Mouse (Mus musculus) heart, postnatal 4 days (tissue): Measurements from ENCODE around the gene Olfr1120. TPM values are rescaled to one million over a fixed set of nuclear protein-coding genes. Genes with fewer than 3 reads are reported as not detected.
"Not testable (repeated sequence)": the region's sequence is repeated elsewhere in the genome, so short reads cannot be mapped to it uniquely, and the experiment has no call there.

Source experiments
- DNase-seq: peaks from one replicate; pipeline ENCODE4 v3.0.0; 2021
- total RNA-seq, 2 experiments: library from RNA; stranded (reverse); gene quantifications; 2 replicates each; pipeline ENCODE4 v1.2.3; 2021

Gene Olfr1120
- not detected for total RNA-seq

GRCm38 (mm10) chr2:87354515-87354914 is at the start of gene Olfr1120:
Gene Olfr1120, plus strand, starts transcription at chr2:87354815.
- no peak for DNase-seq

GRCm38 (mm10) chr2:87307281-87307680 is 47.3 kb upstream of the Olfr1120 start, which contains the start of gene Olfr1118:
Gene Olfr1118, plus strand, starts transcription at chr2:87307581.
- no peak for DNase-seq

- not testable (repeated sequence) for DNase-seq
Measured at GRCm38 (mm10) chr2:87360121-87360520, 5.5 kb downstream of the Olfr1120 start.

GRCm38 (mm10) chr2:87369595-87369994 is 15.0 kb downstream of the Olfr1120 start, which contains the start of gene Olfr1121:
Gene Olfr1121, plus strand, starts transcription at chr2:87369895.
- DNase-seq: no peak

GRCm38 (mm10) chr2:87371726-87372125 is 17.1 kb downstream of the Olfr1120 start:
- no peak for DNase-seq

- DNase-seq: no peak
Measured at GRCm38 (mm10) chr2:87383935-87384334, 29.3 kb downstream of the Olfr1120 start.

GRCm38 (mm10) chr2:87385549-87385948 is 30.9 kb downstream of the Olfr1120 start, which contains the start of gene Olfr1122:
Gene Olfr1122, plus strand, starts transcription at chr2:87385849.
- no peak for DNase-seq

- DNase-seq: not testable (repeated sequence)
Measured at GRCm38 (mm10) chr2:87393605-87394004, 39.0 kb downstream of the Olfr1120 start.

- not testable (repeated sequence) for DNase-seq
Measured at GRCm38 (mm10) chr2:87394686-87395085, 40.1 kb downstream of the Olfr1120 start.

Other genes starting within 250 kb of the Olfr1120 start
- not detected for gene Olfr259, start 240.2 kb upstream of the Olfr1120 start, total RNA-seq
- not detected for gene Olfr1110, start 214.5 kb upstream of the Olfr1120 start, total RNA-seq
- not detected for gene Olfr1111, start 202.2 kb upstream of the Olfr1120 start, total RNA-seq
- not detected for gene Olfr1112, start 167.0 kb upstream of the Olfr1120 start, total RNA-seq
- not detected for gene Olfr1113, start 145.8 kb upstream of the Olfr1120 start, total RNA-seq
- gene Olfr1115, start 106.8 kb upstream of the Olfr1120 start, total RNA-seq: not detected
- gene Olfr1116, start 87.3 kb upstream of the Olfr1120 start, total RNA-seq: not detected
- not detected for gene Olfr1118, start 47.2 kb upstream of the Olfr1120 start, total RNA-seq
- gene Olfr1121, start 15.1 kb downstream of the Olfr1120 start, total RNA-seq: not detected
- under 1 TPM in 1 of 2 experiments, not detected in 1; 0.05 TPM for gene Olfr1122, start 31.0 kb downstream of the Olfr1120 start, total RNA-seq
- gene Olfr1123, start 61.8 kb downstream of the Olfr1120 start, total RNA-seq: not detected
- not detected for gene Olfr1124, start 75.5 kb downstream of the Olfr1120 start, total RNA-seq
- gene Olfr1126, start 99.1 kb downstream of the Olfr1120 start, total RNA-seq: not detected
- gene Pramel7, start 142.3 kb downstream of the Olfr1120 start, total RNA-seq: not detected
- gene Pramel6, start 151.8 kb downstream of the Olfr1120 start, total RNA-seq: not detected
- not detected for gene Olfr153, start 177.0 kb downstream of the Olfr1120 start, total RNA-seq
- gene Olfr1128, start 190.7 kb downstream of the Olfr1120 start, total RNA-seq: not detected
- gene Olfr1129, start 219.1 kb downstream of the Olfr1120 start, total RNA-seq: not detected